Comparison of ENCODE assay signal across 10 mouse cellular contexts in genomic region chr17:74322400-74323054, GRCm38 (mm10). TPM values are rescaled to one million over a fixed set of nuclear protein-coding genes. Genes with fewer than 3 reads are reported as not detected.
DNase-seq lines count a peak whose midpoint lies in the region; ATAC-seq and TF ChIP-seq lines count a peak whose summit lies in the region.
"Had no signal": no experiment of that assay in that cellular context is flagged by ENCODE, and none has a peak within 500 bp of the region (broad histone marks: within the 10 kb centered on the region; RNA-seq: fewer than 3 reads in every experiment).

No protein-coding gene starts in this region.

- H3K9me3 ChIP-seq in midbrain, embryonic 14.5 days (ENCODE audit: control insufficient read depth, low read length): no peaks in the 10 kb centered on the region
- no peaks in the 10 kb centered on the region for H3K9me3 ChIP-seq in midbrain, embryonic 15.5 days
- H3K9me3 ChIP-seq in lung, embryonic 15.5 days: no peaks in the 10 kb centered on the region
- H3K9me3 ChIP-seq: stomach, embryonic 15.5 days had no signal

- H3K4me1 ChIP-seq in heart, adult 2 months (ENCODE audit: control insufficient read depth, insufficient read depth, low read length): no peaks in the 10 kb centered on the region
- H3K4me1 ChIP-seq in midbrain, embryonic 14.5 days (ENCODE audit: control insufficient read depth, insufficient read depth, low read length): no peaks in the 10 kb centered on the region
- no peaks in the 10 kb centered on the region for H3K4me1 ChIP-seq in midbrain, embryonic 15.5 days
- no peaks in the 10 kb centered on the region for H3K4me1 ChIP-seq in lung, embryonic 15.5 days
- H3K4me1 ChIP-seq: stomach, embryonic 15.5 days had no signal

- no peak for TF ChIP-seq POLR2A in heart, adult 2 months (IDR thresholded peaks at IDR 0.05; ENCODE audit: insufficient read depth, low read depth, low read length)

- no peak for ATAC-seq in midbrain, embryonic 14.5 days (ENCODE audit: low FRiP score, low TSS enrichment)
- no peak for ATAC-seq in midbrain, embryonic 15.5 days (replicated peaks)
- ATAC-seq in lung, embryonic 15.5 days (ENCODE audit: borderline replicate concordance, extremely low read depth, low FRiP score, low TSS enrichment): 0 out of 2 replicates have a peak, but pooled peaks have one; percentile 39

- intact Hi-C loops in heart, adult 2 months (cut with DNase I): no loop called here

- H3K9ac ChIP-seq in heart, adult 2 months (ENCODE audit: low read depth, low read length): no peak overlapping the region
- H3K9ac ChIP-seq in midbrain, embryonic 14.5 days (replicated peaks; ENCODE audit: low read length): no peak overlapping the region
- no peak overlapping the region for H3K9ac ChIP-seq in midbrain, embryonic 15.5 days
- no peak overlapping the region for H3K9ac ChIP-seq in lung, embryonic 15.5 days
- H3K9ac ChIP-seq: stomach, embryonic 15.5 days had no signal

- no peak for TF ChIP-seq EP300 in heart, adult 2 months (IDR thresholded peaks at IDR 0.05; ENCODE audit: insufficient read depth, low read depth, low read length)

- 46% methylated on average over 5 of the region's 5 CpGs for WGBS in heart, adult 2 months
- WGBS in midbrain, embryonic 14.5 days: 46% methylated on average over 5 of the region's 5 CpGs
- 51% methylated on average over 5 of the region's 5 CpGs for WGBS in midbrain, embryonic 15.5 days
- WGBS in lung, embryonic 15.5 days: 43% methylated on average over 5 of the region's 5 CpGs

- no peaks in the 10 kb centered on the region for H3K36me3 ChIP-seq in heart, adult 2 months (ENCODE audit: control insufficient read depth, insufficient read depth, low read length)
- H3K36me3 ChIP-seq in midbrain, embryonic 14.5 days (ENCODE audit: control insufficient read depth, insufficient read depth, low read length): no peaks in the 10 kb centered on the region
- H3K36me3 ChIP-seq in midbrain, embryonic 15.5 days (replicated peaks): no peaks in the 10 kb centered on the region
- H3K36me3 ChIP-seq in lung, embryonic 15.5 days: no peaks in the 10 kb centered on the region
- H3K36me3 ChIP-seq: stomach, embryonic 15.5 days had no signal

- TF ChIP-seq CTCF in heart, adult 2 months (IDR thresholded peaks at IDR 0.05): peak; percentile 49

- no peak overlapping the region for H3K27ac ChIP-seq in heart, adult 2 months
- H3K27ac ChIP-seq in midbrain, embryonic 14.5 days (replicated peaks; ENCODE audit: low read depth, low read length): no peak overlapping the region
- H3K27ac ChIP-seq in midbrain, embryonic 15.5 days: no peak overlapping the region
- no peak overlapping the region for H3K27ac ChIP-seq in lung, embryonic 15.5 days
- H3K27ac ChIP-seq: stomach, embryonic 15.5 days had no signal

- H3K27me3 ChIP-seq in heart, adult 2 months (ENCODE audit: control insufficient read depth, insufficient read depth, low read length): no peaks in the 10 kb centered on the region
- H3K27me3 ChIP-seq in midbrain, embryonic 14.5 days (ENCODE audit: control insufficient read depth, insufficient read depth, low read length): no peaks in the 10 kb centered on the region
- H3K27me3 ChIP-seq in midbrain, embryonic 15.5 days (replicated peaks): no peaks in the 10 kb centered on the region
- H3K27me3 ChIP-seq in lung, embryonic 15.5 days: no peaks in the 10 kb centered on the region
- H3K27me3 ChIP-seq: stomach, embryonic 15.5 days had no signal

- no peak for DNase-seq in heart, adult 2 months
- DNase-seq in heart, adult 18-20 months: no peak
- peak; percentile 45 for DNase-seq in midbrain, embryonic 14.5 days
- peak; percentile 33 to 35 for DNase-seq in thymus, postnatal 36 days
- DNase-seq in c-Kit-positive CD71-positive TER-119-positive erythroid progenitor cells, embryonic 14.5 days (ENCODE audit: low spot score): no peak
- no peak for DNase-seq in kidney, adult 18-20 months
- DNase-seq: adrenal gland, postnatal 36 days had no signal

- no peaks in the 10 kb centered on the region for H3K79me2 ChIP-seq in heart, adult 2 months (replicated peaks; ENCODE audit: control insufficient read depth, insufficient read depth, low read length)

- H3K4me2 ChIP-seq in midbrain, embryonic 14.5 days (ENCODE audit: low read length): no peak overlapping the region
- H3K4me2 ChIP-seq in midbrain, embryonic 15.5 days: no peak overlapping the region
- H3K4me2 ChIP-seq in lung, embryonic 15.5 days: no peak overlapping the region
- H3K4me2 ChIP-seq: stomach, embryonic 15.5 days had no signal

- H3K4me3 ChIP-seq in heart, adult 2 months: no peak overlapping the region
- H3K4me3 ChIP-seq in midbrain, embryonic 14.5 days (replicated peaks; ENCODE audit: low read depth, low read length): no peak overlapping the region
- H3K4me3 ChIP-seq in midbrain, embryonic 15.5 days: no peak overlapping the region
- no peak overlapping the region for H3K4me3 ChIP-seq in lung, embryonic 15.5 days
- H3K4me3 ChIP-seq: stomach, embryonic 15.5 days had no signal

RNA-seq across cellular contexts. Expression of gene Dpy30, which starts 1.2 kb away (rescaled TPM):
- 10 to 100 TPM; 39.5 to 47.3 TPM for total RNA-seq in heart, adult 2 months (2021)
- 34.6 and 47.3 TPM in 2 replicates for polyA plus RNA-seq in heart, adult 2 months (2012; rRNA removed)
- total RNA-seq in heart, adult 18-20 months (2021): 10 to 100 TPM; 36.5 to 48.4 TPM
- 199 and 211 TPM in 2 replicates for polyA plus RNA-seq in midbrain, embryonic 14.5 days (2014; fragmentation: Nextera tagmentation; extraction: Ambion mirVana)
- polyA plus RNA-seq in midbrain, embryonic 15.5 days (2015; fragmentation: Nextera tagmentation; extraction: Ambion mirVana): 182 and 191 TPM in 2 replicates
- 219 and 227 TPM in 2 replicates for polyA plus RNA-seq in lung, embryonic 15.5 days (2015; fragmentation: Nextera tagmentation; extraction: Ambion mirVana)

RNA-seq across cellular contexts. Expression of gene Spast, which starts 16.3 kb away (rescaled TPM):
- total RNA-seq in heart, adult 2 months (2021): 10 to 100 TPM; 29.2 to 33.5 TPM
- 4.2 and 8.3 TPM in 2 replicates for polyA plus RNA-seq in heart, adult 2 months (2012; rRNA removed)
- total RNA-seq in heart, adult 18-20 months (2021): 10 to 100 TPM; 29.9 to 32.4 TPM
- polyA plus RNA-seq in midbrain, embryonic 14.5 days (2014; fragmentation: Nextera tagmentation; extraction: Ambion mirVana): 52.3 and 58.9 TPM in 2 replicates
- polyA plus RNA-seq in midbrain, embryonic 15.5 days (2015; fragmentation: Nextera tagmentation; extraction: Ambion mirVana): 37.6 and 38.4 TPM in 2 replicates
- polyA plus RNA-seq in lung, embryonic 15.5 days (2015; fragmentation: Nextera tagmentation; extraction: Ambion mirVana): 15.6 and 16.9 TPM in 2 replicates

RNA-seq across cellular contexts. Expression of gene Memo1, which starts 27.2 kb away (rescaled TPM):
- total RNA-seq in heart, adult 2 months (2021): 10 to 100 TPM; 56.7 to 66.7 TPM
- 70.8 and 77.6 TPM in 2 replicates for polyA plus RNA-seq in heart, adult 2 months (2012; rRNA removed)
- total RNA-seq in heart, adult 18-20 months (2021): 10 to 100 TPM; 57.4 to 63.2 TPM
- polyA plus RNA-seq in midbrain, embryonic 14.5 days (2014; fragmentation: Nextera tagmentation; extraction: Ambion mirVana): 59.3 and 64.0 TPM in 2 replicates
- 51.3 and 57.8 TPM in 2 replicates for polyA plus RNA-seq in midbrain, embryonic 15.5 days (2015; fragmentation: Nextera tagmentation; extraction: Ambion mirVana)
- polyA plus RNA-seq in lung, embryonic 15.5 days (2015; fragmentation: Nextera tagmentation; extraction: Ambion mirVana): 86.1 and 90.5 TPM in 2 replicates

Comparison
In these comparisons a context has a peak if more than half of its experiments do, and no peak if none do; other contexts are left out.
1. DNase-seq: peak in midbrain, embryonic 14.5 days (single experiment) and thymus, postnatal 36 days (2 of 2); none in heart, adult 2 months (0 of 2), heart, adult 18-20 months (0 of 2), c-Kit-positive CD71-positive TER-119-positive erythroid progenitor cells, embryonic 14.5 days (single experiment) and kidney, adult 18-20 months (single experiment).